Mouse (Mus musculus) megakaryocyte, embryonic 14.5 days (primary cell): ENCODE measurements at regions not wholly inside any gene's neighbourhood (a gene's known extent, or its start where the extent isn't known, plus 50 kb on each side); places are given as distances from the start of the nearest gene placed in this dataset.

ENCODE experiments used
- FLI1 ChIP-seq: IDR thresholded peaks from 2 replicates; pipeline ENCODE4 v1.6.1; 2012; ENCODE audit warnings: low read length, inconsistent platforms, mixed read lengths
- GATA1 ChIP-seq: IDR thresholded peaks from 3 replicates; pipeline ENCODE4 v1.6.1; 2012; ENCODE audit warnings: mixed read lengths, low read length, inconsistent platforms, borderline replicate concordance

DNA sequence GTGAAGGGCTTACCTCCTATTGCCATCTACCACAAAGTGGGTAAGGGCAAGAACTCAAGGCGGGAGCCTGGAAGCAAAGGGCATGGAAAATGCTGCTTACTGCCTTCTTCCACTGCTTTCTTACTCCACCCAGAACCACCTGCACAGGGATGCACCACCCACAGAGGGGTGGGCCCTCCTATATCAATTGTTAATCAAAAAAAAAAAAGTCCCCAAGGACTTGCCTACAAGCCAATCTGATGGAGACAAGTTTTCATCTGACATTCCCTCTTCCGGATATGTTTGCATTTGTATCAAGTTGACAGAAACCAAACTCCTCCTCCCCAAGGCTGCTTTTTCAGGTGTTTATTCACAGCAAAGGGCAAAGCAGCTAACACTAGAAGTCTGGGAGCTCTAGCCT is 94.1 kb upstream of the Gli2 start:
- TF ChIP-seq GATA1, result no peak
- TF ChIP-seq FLI1, result no peak
